Mouse (Mus musculus): ENCODE data around the gene Bmp6. TPM values are rescaled to one million over a fixed set of nuclear protein-coding genes. Genes with fewer than 3 reads are reported as not detected.

Gene Bmp6
- polyA plus RNA-seq, 1 experiment: 3.3 TPM

GRCm38 (mm10) chr13:38548681-38549080 lies 203.8 kb downstream of the Bmp6 start:
- no peak for TF ChIP-seq POLR2A (IDR thresholded peaks at IDR 0.05; ENCODE audit: borderline replicate concordance, control insufficient read depth, low read depth, low read length)
- TF ChIP-seq CTCF (IDR thresholded peaks at IDR 0.05; ENCODE audit: control insufficient read depth, insufficient read depth, low read length): no peak
- Histone ChIP-seq H3K4me1 (ENCODE audit: control insufficient read depth, insufficient read depth, low read length) (no peaks in the 10 kb centered on the region), H3K4me3 (replicated peaks; ENCODE audit: control insufficient read depth, low read depth, low read length) (no peak overlapping the region), H3K27ac (ENCODE audit: control insufficient read depth, insufficient read depth, low read depth, low read length, poor library complexity) (no peak overlapping the region)
- 80% methylated on average over 5 of the region's 5 CpGs for WGBS

Other genes starting within 250 kb of the Bmp6 start
- 0.25 TPM in 1 of 2 replicates, not detected in the other for gene Dsp, start 193.8 kb upstream of the Bmp6 start, polyA plus RNA-seq (2011; ENCODE audit: insufficient read depth, insufficient read length, low replicate concordance, missing spikeins)
- gene Snrnp48, start 140.2 kb upstream of the Bmp6 start, polyA plus RNA-seq (2011; ENCODE audit: insufficient read depth, insufficient read length, low replicate concordance, missing spikeins): 27.3 and 65.1 TPM in 2 replicates
- 15.8 and 32.5 TPM in 2 replicates for gene Txndc5, start 183.7 kb downstream of the Bmp6 start, polyA plus RNA-seq (2011; ENCODE audit: insufficient read depth, insufficient read length, low replicate concordance, missing spikeins)